Mouse (Mus musculus): ENCODE data around the gene Vps37c. TPM values are rescaled to one million over a fixed set of nuclear protein-coding genes. Genes with fewer than 3 reads are reported as not detected.

The Vps37c gene
- polyA plus RNA-seq, 1 experiment from 2014 or later, result 35.9 TPM

GRCm38 (mm10) chr19:10757125-10757524 lies 68.6 kb downstream of the Vps37c start:
- H3K27ac ChIP-seq (replicated peaks; ENCODE audit: low read depth, low read length), result no peak overlapping the region
- H3K4me2 ChIP-seq (ENCODE audit: low read depth, low read length), result no peak overlapping the region
- H3K9ac ChIP-seq (ENCODE audit: low read depth, low read length), result no peak overlapping the region
- H3K4me1 ChIP-seq (ENCODE audit: control insufficient read depth, insufficient read depth, low read length), result peaks cover 19% of the 10 kb centered on the region
- DNase-seq (ENCODE audit: low spot score) (no peak), ATAC-seq (ENCODE audit: low read depth) (no peak)
- H3K9me3 ChIP-seq (ENCODE audit: control insufficient read depth, low read length), result no peaks in the 10 kb centered on the region
- no peaks in the 10 kb centered on the region for H3K36me3 ChIP-seq (ENCODE audit: control insufficient read depth, insufficient read depth, low read length)
- no peak overlapping the region for H3K4me3 ChIP-seq (ENCODE audit: low read depth, low read length)
- no peaks in the 10 kb centered on the region for H3K27me3 ChIP-seq (replicated peaks; ENCODE audit: control insufficient read depth, insufficient read depth, low read length)

GRCm38 (mm10) chr19:10757526-10757925 lies 69.0 kb downstream of the Vps37c start:
- no peak overlapping the region for H3K4me2 ChIP-seq (ENCODE audit: low read depth, low read length)
- H3K9ac ChIP-seq (ENCODE audit: low read depth, low read length), result no peak overlapping the region
- no peak for DNase-seq (ENCODE audit: low spot score)
- peaks cover 19% of the 10 kb centered on the region for H3K4me1 ChIP-seq (ENCODE audit: control insufficient read depth, insufficient read depth, low read length)
- ATAC-seq (ENCODE audit: low read depth), result no peak
- H3K4me3 ChIP-seq (ENCODE audit: low read depth, low read length), result no peak overlapping the region
- no peaks in the 10 kb centered on the region for H3K27me3 ChIP-seq (replicated peaks; ENCODE audit: control insufficient read depth, insufficient read depth, low read length)
- 90% methylated on average over 2 of the region's 2 CpGs for WGBS
- H3K36me3 ChIP-seq (ENCODE audit: control insufficient read depth, insufficient read depth, low read length), result no peaks in the 10 kb centered on the region
- no peak overlapping the region for H3K27ac ChIP-seq (replicated peaks; ENCODE audit: low read depth, low read length)
- no peaks in the 10 kb centered on the region for H3K9me3 ChIP-seq (ENCODE audit: control insufficient read depth, low read length)

GRCm38 (mm10) chr19:10758708-10759107 lies 70.2 kb downstream of the Vps37c start:
- DNase-seq (ENCODE audit: low spot score) (no peak), ATAC-seq (ENCODE audit: low read depth) (0 out of 2 replicates have a peak, but pooled peaks have one; percentile 13)
- 50% methylated on average over 6 of the region's 6 CpGs for WGBS
- Histone ChIP-seq H3K9ac (ENCODE audit: low read depth, low read length) (no peak overlapping the region), H3K4me2 (ENCODE audit: low read depth, low read length) (no peak overlapping the region), H3K4me1 (ENCODE audit: control insufficient read depth, insufficient read depth, low read length) (peaks cover 19% of the 10 kb centered on the region), H3K4me3 (ENCODE audit: low read depth, low read length) (no peak overlapping the region), H3K9me3 (ENCODE audit: control insufficient read depth, low read length) (no peaks in the 10 kb centered on the region), H3K27me3 (replicated peaks; ENCODE audit: control insufficient read depth, insufficient read depth, low read length) (no peaks in the 10 kb centered on the region), H3K27ac (replicated peaks; ENCODE audit: low read depth, low read length) (no peak overlapping the region), H3K36me3 (ENCODE audit: control insufficient read depth, insufficient read depth, low read length) (no peaks in the 10 kb centered on the region)

DNA sequence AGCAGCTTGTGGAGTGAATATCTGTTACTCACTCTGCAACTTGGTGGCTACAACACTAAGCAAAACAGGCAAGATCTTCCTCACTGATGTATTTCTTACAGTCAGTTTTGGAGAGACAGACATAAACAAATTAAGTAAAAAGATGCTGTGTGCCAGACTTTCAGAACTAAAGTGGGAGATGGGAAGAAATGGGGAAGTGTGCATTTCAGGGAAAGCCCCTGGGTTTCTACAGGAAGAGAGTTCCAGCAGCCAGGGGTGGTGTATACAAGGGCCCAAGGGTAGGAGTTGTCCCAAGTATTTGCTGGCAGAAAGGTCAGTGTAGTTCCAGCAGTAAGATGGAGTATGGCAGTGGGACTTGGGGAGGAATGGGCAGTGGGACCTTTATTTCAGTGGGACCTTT lies 71.0 kb downstream of the Vps37c start:
- H3K4me2 ChIP-seq (ENCODE audit: low read depth, low read length), result no peak overlapping the region
- H3K27me3 ChIP-seq (replicated peaks; ENCODE audit: control insufficient read depth, insufficient read depth, low read length), result no peaks in the 10 kb centered on the region
- no peaks in the 10 kb centered on the region for H3K36me3 ChIP-seq (ENCODE audit: control insufficient read depth, insufficient read depth, low read length)
- no peak overlapping the region for H3K9ac ChIP-seq (ENCODE audit: low read depth, low read length)
- H3K4me1 ChIP-seq (ENCODE audit: control insufficient read depth, insufficient read depth, low read length), result peaks cover 19% of the 10 kb centered on the region
- no peaks in the 10 kb centered on the region for H3K9me3 ChIP-seq (ENCODE audit: control insufficient read depth, low read length)
- H3K27ac ChIP-seq (replicated peaks; ENCODE audit: low read depth, low read length), result no peak overlapping the region
- no peak for ATAC-seq (ENCODE audit: low read depth)
- no peak for DNase-seq (ENCODE audit: low spot score)
- no peak overlapping the region for H3K4me3 ChIP-seq (ENCODE audit: low read depth, low read length)

DNA sequence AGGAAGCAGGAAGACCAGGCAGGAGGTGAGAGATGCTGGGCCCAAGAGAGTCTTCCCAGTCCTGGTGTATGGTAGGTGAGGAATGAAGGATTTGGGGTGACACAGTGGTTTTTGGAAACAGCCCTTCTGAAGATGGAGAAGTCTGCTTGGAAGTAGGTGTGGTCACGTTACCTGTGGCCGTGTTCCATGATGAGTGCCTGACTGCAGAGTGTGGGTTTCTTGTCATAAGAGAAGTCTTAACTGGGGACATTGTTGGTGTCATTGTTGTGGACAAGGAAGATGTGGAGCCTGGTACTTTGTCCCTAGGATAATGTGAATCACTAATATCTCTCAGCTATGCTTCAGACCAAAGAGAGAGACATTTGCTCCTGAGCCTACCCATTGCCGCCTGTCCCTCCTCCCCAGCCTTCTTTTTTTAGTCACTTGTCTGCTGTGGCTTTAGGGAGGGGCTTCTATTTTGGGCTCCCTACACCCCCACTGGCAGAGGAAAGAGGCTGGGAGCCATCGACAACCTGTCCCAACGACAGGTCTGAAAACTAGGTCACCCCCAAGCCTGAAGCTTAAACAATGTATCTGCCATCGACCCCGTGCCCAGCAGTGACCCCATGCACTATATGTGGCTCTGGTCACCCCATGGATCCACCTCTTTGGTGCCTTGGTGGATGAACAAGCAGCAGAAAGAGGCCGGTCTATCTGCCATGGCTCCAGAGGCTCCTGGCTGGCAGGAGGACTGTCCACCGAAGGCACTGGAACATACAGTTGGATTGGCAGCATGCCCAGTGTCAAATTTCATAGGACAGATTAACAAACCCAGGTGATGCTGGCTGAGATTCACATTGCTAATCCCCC lies 71.7 kb downstream of the Vps37c start:
- DNase-seq (ENCODE audit: low spot score), result peak; percentile 59
- Histone ChIP-seq H3K4me1 (ENCODE audit: control insufficient read depth, insufficient read depth, low read length) (peaks cover 19% of the 10 kb centered on the region), H3K9me3 (ENCODE audit: control insufficient read depth, low read length) (no peaks in the 10 kb centered on the region), H3K4me2 (ENCODE audit: low read depth, low read length) (no peak overlapping the region), H3K27ac (replicated peaks; ENCODE audit: low read depth, low read length) (no peak overlapping the region), H3K36me3 (ENCODE audit: control insufficient read depth, insufficient read depth, low read length) (no peaks in the 10 kb centered on the region), H3K4me3 (ENCODE audit: low read depth, low read length) (no peak overlapping the region), H3K27me3 (replicated peaks; ENCODE audit: control insufficient read depth, insufficient read depth, low read length) (no peaks in the 10 kb centered on the region), H3K9ac (ENCODE audit: low read depth, low read length) (no peak overlapping the region)
- ATAC-seq (ENCODE audit: low read depth), result peak; percentile 15; the same call in 1 of the 2 replicates
- 77% methylated on average over 9 of the region's 9 CpGs for WGBS

DNA sequence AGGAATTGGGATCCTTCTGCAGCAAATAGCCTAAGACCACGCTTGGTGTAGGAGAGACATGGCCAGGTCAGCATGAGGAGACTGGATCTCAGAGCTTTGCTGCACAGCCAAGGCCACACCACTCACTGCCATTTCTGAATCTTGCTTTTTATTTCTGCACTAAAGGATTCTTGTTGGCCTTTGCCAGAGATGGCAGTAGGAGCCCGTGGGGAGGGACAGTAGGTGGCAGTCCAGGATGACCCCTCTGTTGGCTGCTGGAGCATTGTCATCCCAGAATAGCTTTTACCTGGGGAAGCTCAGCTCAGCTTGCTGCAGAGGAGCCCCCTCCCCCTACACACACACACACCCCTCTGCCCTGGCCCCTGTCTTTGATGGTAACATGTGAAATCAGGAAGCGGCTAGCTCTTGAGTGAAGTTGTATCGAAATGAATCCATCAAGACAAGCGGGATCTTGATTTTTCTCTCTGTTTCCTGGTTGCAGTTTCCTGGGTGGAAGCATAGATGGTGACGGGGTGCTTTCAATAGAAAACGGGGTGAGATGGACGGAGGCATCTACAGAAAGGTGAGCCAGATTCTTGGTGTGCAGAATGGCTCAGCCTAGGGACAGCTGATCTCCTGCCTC lies 73.4 kb downstream of the Vps37c start:
- no peak for DNase-seq (ENCODE audit: low spot score)
- Histone ChIP-seq H3K4me1 (ENCODE audit: control insufficient read depth, insufficient read depth, low read length) (peaks cover 19% of the 10 kb centered on the region), H3K36me3 (ENCODE audit: control insufficient read depth, insufficient read depth, low read length) (no peaks in the 10 kb centered on the region), H3K27ac (replicated peaks; ENCODE audit: low read depth, low read length) (no peak overlapping the region), H3K4me3 (ENCODE audit: low read depth, low read length) (no peak overlapping the region), H3K4me2 (ENCODE audit: low read depth, low read length) (no peak overlapping the region), H3K9ac (ENCODE audit: low read depth, low read length) (no peak overlapping the region), H3K9me3 (ENCODE audit: control insufficient read depth, low read length) (no peaks in the 10 kb centered on the region), H3K27me3 (replicated peaks; ENCODE audit: control insufficient read depth, insufficient read depth, low read length) (no peaks in the 10 kb centered on the region)
- ATAC-seq (ENCODE audit: low read depth), result no peak
- WGBS, result 82% methylated on average over 8 of the region's 8 CpGs

DNA sequence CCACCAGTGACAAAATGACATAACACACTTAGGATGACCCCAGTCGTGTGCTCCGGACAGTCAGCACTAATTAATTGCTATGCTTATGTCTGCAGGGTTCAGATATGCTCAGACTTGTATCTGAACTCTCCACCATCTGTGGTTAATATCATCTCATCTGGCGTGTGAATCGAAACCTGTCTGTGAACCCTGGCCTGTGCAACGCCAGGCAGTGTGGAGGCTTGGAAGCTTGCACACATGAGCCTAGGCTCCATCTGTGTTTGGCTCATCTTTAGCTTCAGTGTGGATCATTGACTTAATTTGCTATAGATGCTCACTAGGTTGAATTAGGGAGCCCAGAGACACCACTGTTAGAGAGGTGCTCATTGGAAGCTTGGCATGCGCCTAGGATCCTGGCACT lies 73.9 kb downstream of the Vps37c start:
- ATAC-seq (ENCODE audit: low read depth) (no peak), DNase-seq (ENCODE audit: low spot score) (no peak)
- Histone ChIP-seq H3K4me1 (ENCODE audit: control insufficient read depth, insufficient read depth, low read length) (peaks cover 19% of the 10 kb centered on the region), H3K4me2 (ENCODE audit: low read depth, low read length) (no peak overlapping the region), H3K4me3 (ENCODE audit: low read depth, low read length) (no peak overlapping the region), H3K9ac (ENCODE audit: low read depth, low read length) (no peak overlapping the region), H3K9me3 (ENCODE audit: control insufficient read depth, low read length) (no peaks in the 10 kb centered on the region), H3K36me3 (ENCODE audit: control insufficient read depth, insufficient read depth, low read length) (no peaks in the 10 kb centered on the region), H3K27me3 (replicated peaks; ENCODE audit: control insufficient read depth, insufficient read depth, low read length) (no peaks in the 10 kb centered on the region), H3K27ac (replicated peaks; ENCODE audit: low read depth, low read length) (no peak overlapping the region)
- WGBS, result 63% methylated on average over 6 of the region's 6 CpGs

DNA sequence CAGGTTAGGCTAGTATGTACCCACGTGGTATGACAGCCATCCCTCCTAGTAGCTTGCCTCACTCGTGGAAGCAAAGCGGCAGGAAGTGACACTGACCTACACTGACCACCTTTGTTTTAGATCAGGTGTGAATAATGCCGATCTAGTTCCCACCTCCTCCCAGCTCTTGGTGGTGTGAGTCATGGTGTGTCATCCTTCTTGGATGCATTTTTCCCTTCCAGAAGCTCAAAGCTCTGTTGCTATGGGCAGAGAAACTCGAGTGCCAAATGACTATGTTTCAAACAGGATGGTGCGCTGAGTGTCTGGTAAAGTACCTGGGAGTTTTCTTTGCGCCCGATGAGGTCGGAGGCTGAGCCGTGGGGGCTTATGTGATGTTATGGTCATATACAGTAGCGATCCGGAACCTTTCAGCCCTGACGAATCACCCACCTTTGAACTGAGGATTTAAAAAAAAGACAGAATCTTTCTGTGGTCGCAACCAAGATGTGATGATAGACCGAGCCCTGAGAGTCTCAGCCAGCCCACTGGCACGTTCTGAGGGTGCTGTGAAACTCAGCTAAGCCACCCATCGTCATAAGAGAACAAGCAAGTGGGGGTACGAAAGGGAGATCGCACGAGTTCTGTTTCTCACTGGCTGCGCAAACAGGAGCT lies 75.0 kb downstream of the Vps37c start:
- DNase-seq (ENCODE audit: low spot score), result no peak

More for the DNA sequence above, 75.0 kb downstream of the Vps37c start:
- H3K9ac ChIP-seq (ENCODE audit: low read depth, low read length), result no peak overlapping the region
- H3K36me3 ChIP-seq (ENCODE audit: control insufficient read depth, insufficient read depth, low read length), result no peaks in the 10 kb centered on the region
- H3K4me2 ChIP-seq (ENCODE audit: low read depth, low read length), result no peak overlapping the region
- H3K4me3 ChIP-seq (ENCODE audit: low read depth, low read length), result no peak overlapping the region
- H3K27me3 ChIP-seq (replicated peaks; ENCODE audit: control insufficient read depth, insufficient read depth, low read length), result no peaks in the 10 kb centered on the region
- 76% methylated on average over 21 of the region's 21 CpGs for WGBS
- H3K27ac ChIP-seq (replicated peaks; ENCODE audit: low read depth, low read length), result no peak overlapping the region
- no peak for ATAC-seq (ENCODE audit: low read depth)
- no peaks in the 10 kb centered on the region for H3K9me3 ChIP-seq (ENCODE audit: control insufficient read depth, low read length)
- peaks cover 19% of the 10 kb centered on the region for H3K4me1 ChIP-seq (ENCODE audit: control insufficient read depth, insufficient read depth, low read length)
